Mouse (Mus musculus) liver, embryonic 14.5 days (tissue): ENCODE data around the gene Arnt2. TPM values are rescaled to one million over a fixed set of nuclear protein-coding genes. Genes with fewer than 3 reads are reported as not detected.

Experiments used
- ATAC-seq: fragments of 200-750 bp; cut with Nextera tagmentation; 2 replicates; pipeline ENCODE4 v1.8.0; 2017; ENCODE audit warnings: moderate number of reproducible peaks, mild to moderate bottlenecking, moderate library complexity; ENCODE audit not compliant: insufficient read depth
- DNase-seq, 3 experiments: peaks; one replicate each; pipeline ENCODE4 v3.0.0-alpha.2; 2012 to 2013; ENCODE audit warnings: low read depth in 3 of 3, low spot score in 3 of 3
- H3K27ac ChIP-seq: fragments of 300-500 bp; sonication (generic); 2 replicates; pipeline ENCODE4 v1.5.1; 2014; ENCODE audit warnings: moderate library complexity, mild to moderate bottlenecking, control low read depth, inconsistent platforms
- H3K27me3 ChIP-seq: fragments of 300-500 bp; sonication (generic); 2 replicates; pipeline ENCODE4 v1.6.1; 2014; ENCODE audit warnings: mild to moderate bottlenecking, low read length, moderate library complexity; ENCODE audit not compliant: control insufficient read depth, insufficient read depth
- H3K36me3 ChIP-seq: fragments of 300-500 bp; sonication (generic); replicated peaks from 2 replicates; pipeline ENCODE4 v1.6.1; 2014; ENCODE audit warnings: low read depth; ENCODE audit not compliant: control insufficient read depth, insufficient read depth
- H3K4me1 ChIP-seq, 2 experiments: fragments of 200-500 bp in 1 of 2; fragments of 300-500 bp in 1 of 2; sonication (generic) in 1 of 2; replicated peaks; 2 replicates each; pipeline ENCODE4 v1.6.1; 2012 to 2014; ENCODE audit warnings: antibody characterized with exemption in 1 of 2, inconsistent platforms in 1 of 2, low read length in 1 of 2; ENCODE audit not compliant: control insufficient read depth in 2 of 2, insufficient read depth in 2 of 2
- H3K4me2 ChIP-seq: fragments of 300-500 bp; sonication (generic); 2 replicates; pipeline ENCODE4 v1.6.1; 2014; ENCODE audit warnings: low read depth, mild to moderate bottlenecking, control low read depth, moderate library complexity
- H3K4me3 ChIP-seq, 2 experiments: fragments of 200-500 bp in 1 of 2; fragments of 300-500 bp in 1 of 2; sonication (generic) in 1 of 2; 2 replicates each; pipeline ENCODE4 v1.5.1; 2012 to 2014; ENCODE audit warnings: low read depth in 2 of 2, low read length in 2 of 2, mild to moderate bottlenecking in 2 of 2, control low read depth in 1 of 2, inconsistent platforms in 1 of 2, moderate library complexity in 1 of 2; ENCODE audit not compliant: insufficient read depth in 1 of 2
- H3K9ac ChIP-seq: fragments of 300-500 bp; sonication (generic); replicated peaks from 2 replicates; pipeline ENCODE4 v1.6.1; 2014; ENCODE audit warnings: mild to moderate bottlenecking, control low read depth, moderate library complexity
- H3K9me3 ChIP-seq: fragments of 300-500 bp; sonication (generic); 2 replicates; pipeline ENCODE4 v1.6.1; 2016; ENCODE audit warnings: low read length, mixed read lengths; ENCODE audit not compliant: control insufficient read depth
- CTCF ChIP-seq: IDR thresholded peaks from 2 replicates; pipeline ENCODE4 v1.5.1; 2016; ENCODE audit warnings: antibody characterized with exemption, low read depth, control low read depth
- EP300 ChIP-seq: IDR thresholded peaks from 2 replicates; pipeline ENCODE4 v1.6.1; 2016; ENCODE audit warnings: antibody characterized with exemption, low read depth
- WGBS: fragments of 180-500 bp; shearing (Covaris S2); extraction: QIAGEN DNeasy Blood & Tissue Kit; methylation state at CpG from one replicate; pipeline ENCODE4 v1.1.7; 2014; ENCODE audit not compliant: insufficient replicate concordance; 5-methylcytosine and 5-hydroxymethylcytosine counted together
- polyA plus RNA-seq, 2 experiments: library from polyadenylated mRNA; depleted of rRNA in 1 of 2; stranded (reverse) in 1 of 2; unstranded in 1 of 2; fragments of >200 nt; fragmentation: Nextera tagmentation in 1 of 2; extraction: Ambion mirVana in 1 of 2; gene quantifications; 2 replicates each; pipeline versions ENCODE4 v1.2.1 to v1.2.3; 2012 to 2014

Arnt2 gene
- polyA plus RNA-seq, 2 experiments = 0.16 to 0.39 TPM

- ATAC-seq = no peak
- H3K27ac ChIP-seq = no peak overlapping the region
- no peak overlapping the region for H3K9ac ChIP-seq
- no peak overlapping the region for H3K4me3 ChIP-seq
- no peaks in the 10 kb centered on the region for H3K27me3 ChIP-seq
- 52% methylated on average over 3 of the region's 3 CpGs for WGBS
- H3K4me1 ChIP-seq = no peaks in the 10 kb centered on the region
- TF ChIP-seq EP300 (no peak), CTCF (no peak)
- no peaks in the 10 kb centered on the region for H3K36me3 ChIP-seq
- no peaks in the 10 kb centered on the region for H3K9me3 ChIP-seq
- H3K4me2 ChIP-seq = no peak overlapping the region
- DNase-seq = no peak
Observed at GRCm38 (mm10) chr7:84307329-84307925, 102.5 kb downstream of the Arnt2 start.

- no peak overlapping the region for H3K4me2 ChIP-seq
- H3K9me3 ChIP-seq = no peaks in the 10 kb centered on the region
- H3K27ac ChIP-seq = no peak overlapping the region
- no peaks in the 10 kb centered on the region for H3K27me3 ChIP-seq
- no peaks in the 10 kb centered on the region for H3K36me3 ChIP-seq
- WGBS = 38% methylated on average over 1 of the region's 1 CpGs
- no peak for DNase-seq
- H3K9ac ChIP-seq = no peak overlapping the region
- ATAC-seq = no peak
- no peak overlapping the region for H3K4me3 ChIP-seq
- TF ChIP-seq CTCF = no peak
- TF ChIP-seq EP300 = no peak
- no peaks in the 10 kb centered on the region for H3K4me1 ChIP-seq
Observed at GRCm38 (mm10) chr7:84300261-84300660, 109.7 kb downstream of the Arnt2 start.

GRCm38 (mm10) chr7:84299601-84300000, 110.4 kb downstream of the Arnt2 start:
- TF ChIP-seq EP300 (no peak), CTCF (no peak)
- Histone ChIP-seq H3K9me3 (no peaks in the 10 kb centered on the region), H3K27ac (no peak overlapping the region), H3K36me3 (no peaks in the 10 kb centered on the region), H3K27me3 (no peaks in the 10 kb centered on the region), H3K9ac (no peak overlapping the region), H3K4me1 (no peaks in the 10 kb centered on the region), H3K4me2 (no peak overlapping the region), H3K4me3 (no peak overlapping the region)
- no peak for ATAC-seq
- 60% methylated on average over 4 of the region's 4 CpGs for WGBS
- no peak for DNase-seq

GRCm38 (mm10) chr7:84293054-84293453, 116.9 kb downstream of the Arnt2 start:
- Histone ChIP-seq H3K4me3 (no peak overlapping the region), H3K4me2 (no peak overlapping the region), H3K9me3 (no peaks in the 10 kb centered on the region), H3K4me1 (no peaks in the 10 kb centered on the region), H3K27me3 (no peaks in the 10 kb centered on the region), H3K27ac (no peak overlapping the region), H3K9ac (no peak overlapping the region), H3K36me3 (no peaks in the 10 kb centered on the region)
- DNase-seq (no peak), ATAC-seq (no peak)
- 61% methylated on average over 7 of the region's 7 CpGs for WGBS
- no peak for TF ChIP-seq EP300
- no peak for TF ChIP-seq CTCF

- Histone ChIP-seq H3K4me2 (no peak overlapping the region), H3K4me3 (no peak overlapping the region), H3K27ac (no peak overlapping the region), H3K27me3 (no peaks in the 10 kb centered on the region), H3K4me1 (no peaks in the 10 kb centered on the region), H3K9me3 (no peaks in the 10 kb centered on the region), H3K36me3 (no peaks in the 10 kb centered on the region), H3K9ac (no peak overlapping the region)
- DNase-seq (no peak), ATAC-seq (no peak)
- TF ChIP-seq CTCF (no peak), EP300 (no peak)
- 41% methylated on average over 2 of the region's 2 CpGs for WGBS
Observed at GRCm38 (mm10) chr7:84287226-84287587, 122.8 kb downstream of the Arnt2 start.
